Mouse (Mus musculus) mouse embryonic stem cell (cell line): ENCODE results near the gene Lsg1.

ENCODE experiments used
- in situ Hi-C, 2 experiments: fragments of 300-500 bp; cut with MboI; formaldehyde crosslinking; loops; 1 replicate in 1 of 2; 3 replicates in 1 of 2; pipeline ENCODE4 v1.14.3; 2019 to 2020; ENCODE audit warnings: low sequenced_read_pairs in 2 of 2, low pct_unique_long_range_greater_than_20kb in 1 of 2, mixed read lengths in 1 of 2; ENCODE audit not compliant: unreplicated experiment in 1 of 2

Lsg1 gene

GRCm38 (mm10) chr16:30510504-30511451 lies 76.6 kb downstream of the Lsg1 start:
- in situ Hi-C loops: loop anchor here (5.0 to 25.0 kb wide), 4 partner anchors 133 to 423 kb away; no protein-coding TSS in a partner anchor
